Mouse (Mus musculus): ENCODE measurements around the gene Cacna2d3. TPM values are rescaled to one million over a fixed set of nuclear protein-coding genes. Genes with fewer than 3 reads are reported as not detected.

Gene Cacna2d3
- total and polyA plus RNA-seq, 3 experiments = 0.61 to 0.78 (median 0.70) TPM

GRCm38 (mm10) chr14:28918871-28919270, 802.8 kb downstream of the Cacna2d3 start:
- no peak overlapping the region for H3K27ac ChIP-seq
- 74% methylated on average over 5 of the region's 5 CpGs for WGBS
- no peaks in the 10 kb centered on the region for H3K79me2 ChIP-seq (replicated peaks; ENCODE audit: control insufficient read depth, insufficient read depth, low read length)
- H3K27me3 ChIP-seq (ENCODE audit: control insufficient read depth, insufficient read depth, low read length) = no peaks in the 10 kb centered on the region
- H3K4me3 ChIP-seq = no peak overlapping the region
- TF ChIP-seq CTCF (IDR thresholded peaks at IDR 0.05) = no peak
- TF ChIP-seq EP300 (IDR thresholded peaks at IDR 0.05; ENCODE audit: insufficient read depth, low read depth, low read length) = no peak
- no peak for TF ChIP-seq POLR2A (IDR thresholded peaks at IDR 0.05; ENCODE audit: insufficient read depth, low read depth, low read length)
- no peaks in the 10 kb centered on the region for H3K4me1 ChIP-seq (ENCODE audit: control insufficient read depth, insufficient read depth, low read length)
- intact Hi-C loops (cut with DNase I) = no loop called here
- no peak for DNase-seq
- no peaks in the 10 kb centered on the region for H3K36me3 ChIP-seq (ENCODE audit: control insufficient read depth, insufficient read depth, low read length)
- H3K9ac ChIP-seq (ENCODE audit: low read depth, low read length) = no peak overlapping the region

GRCm38 (mm10) chr14:28915004-28915403, 806.7 kb downstream of the Cacna2d3 start:
- intact Hi-C loops (cut with DNase I) = no loop called here
- no peaks in the 10 kb centered on the region for H3K79me2 ChIP-seq (replicated peaks; ENCODE audit: control insufficient read depth, insufficient read depth, low read length)
- TF ChIP-seq EP300 (IDR thresholded peaks at IDR 0.05; ENCODE audit: insufficient read depth, low read depth, low read length) (no peak), CTCF (IDR thresholded peaks at IDR 0.05) (no peak), POLR2A (IDR thresholded peaks at IDR 0.05; ENCODE audit: insufficient read depth, low read depth, low read length) (no peak)
- no peaks in the 10 kb centered on the region for H3K4me1 ChIP-seq (ENCODE audit: control insufficient read depth, insufficient read depth, low read length)
- no peaks in the 10 kb centered on the region for H3K36me3 ChIP-seq (ENCODE audit: control insufficient read depth, insufficient read depth, low read length)
- no peak for DNase-seq
- H3K27me3 ChIP-seq (ENCODE audit: control insufficient read depth, insufficient read depth, low read length) = no peaks in the 10 kb centered on the region
- H3K4me3 ChIP-seq = no peak overlapping the region
- H3K27ac ChIP-seq = no peak overlapping the region
- H3K9ac ChIP-seq (ENCODE audit: low read depth, low read length) = no peak overlapping the region
- WGBS = 65% methylated on average over 1 of the region's 1 CpGs

GRCm38 (mm10) chr14:28907659-28908058, 814.0 kb downstream of the Cacna2d3 start:
- no peaks in the 10 kb centered on the region for H3K4me1 ChIP-seq (ENCODE audit: control insufficient read depth, insufficient read depth, low read length)
- H3K27me3 ChIP-seq (ENCODE audit: control insufficient read depth, insufficient read depth, low read length) = no peaks in the 10 kb centered on the region
- H3K36me3 ChIP-seq (ENCODE audit: control insufficient read depth, insufficient read depth, low read length) = no peaks in the 10 kb centered on the region
- H3K27ac ChIP-seq = no peak overlapping the region
- H3K9ac ChIP-seq (ENCODE audit: low read depth, low read length) = no peak overlapping the region
- TF ChIP-seq POLR2A (IDR thresholded peaks at IDR 0.05; ENCODE audit: insufficient read depth, low read depth, low read length) (no peak), CTCF (IDR thresholded peaks at IDR 0.05) (no peak)
- intact Hi-C loops (cut with DNase I) = no loop called here
- no peak for DNase-seq
- 83% methylated on average over 6 of the region's 6 CpGs for WGBS
- H3K79me2 ChIP-seq (replicated peaks; ENCODE audit: control insufficient read depth, insufficient read depth, low read length) = no peaks in the 10 kb centered on the region
- H3K4me3 ChIP-seq = no peak overlapping the region

- no peak overlapping the region for H3K4me3 ChIP-seq
- no peaks in the 10 kb centered on the region for H3K36me3 ChIP-seq (ENCODE audit: control insufficient read depth, insufficient read depth, low read length)
- TF ChIP-seq EP300 (IDR thresholded peaks at IDR 0.05; ENCODE audit: insufficient read depth, low read depth, low read length) (no peak), POLR2A (IDR thresholded peaks at IDR 0.05; ENCODE audit: insufficient read depth, low read depth, low read length) (no peak), CTCF (IDR thresholded peaks at IDR 0.05) (no peak)
- no peaks in the 10 kb centered on the region for H3K79me2 ChIP-seq (replicated peaks; ENCODE audit: control insufficient read depth, insufficient read depth, low read length)
- intact Hi-C loops (cut with DNase I) = no loop called here
- DNase-seq = no peak
- H3K9ac ChIP-seq (ENCODE audit: low read depth, low read length) = no peak overlapping the region
- no peak overlapping the region for H3K27ac ChIP-seq
- 56% methylated on average over 3 of the region's 3 CpGs for WGBS
- no peaks in the 10 kb centered on the region for H3K4me1 ChIP-seq (ENCODE audit: control insufficient read depth, insufficient read depth, low read length)
- H3K27me3 ChIP-seq (ENCODE audit: control insufficient read depth, insufficient read depth, low read length) = no peaks in the 10 kb centered on the region
Observed at GRCm38 (mm10) chr14:28892530-28892929, 829.1 kb downstream of the Cacna2d3 start.

GRCm38 (mm10) chr14:28887373-28887772, 834.3 kb downstream of the Cacna2d3 start:
- H3K9ac ChIP-seq (ENCODE audit: low read depth, low read length) = no peak overlapping the region
- 91% methylated on average over 1 of the region's 1 CpGs for WGBS
- H3K36me3 ChIP-seq (ENCODE audit: control insufficient read depth, insufficient read depth, low read length) = no peaks in the 10 kb centered on the region
- no peaks in the 10 kb centered on the region for H3K79me2 ChIP-seq (replicated peaks; ENCODE audit: control insufficient read depth, insufficient read depth, low read length)
- H3K27me3 ChIP-seq (ENCODE audit: control insufficient read depth, insufficient read depth, low read length) = no peaks in the 10 kb centered on the region
- no peak overlapping the region for H3K4me3 ChIP-seq
- no peak for TF ChIP-seq EP300 (IDR thresholded peaks at IDR 0.05; ENCODE audit: insufficient read depth, low read depth, low read length)
- no peak for TF ChIP-seq POLR2A (IDR thresholded peaks at IDR 0.05; ENCODE audit: insufficient read depth, low read depth, low read length)
- no peak for TF ChIP-seq CTCF (IDR thresholded peaks at IDR 0.05)
- no peaks in the 10 kb centered on the region for H3K4me1 ChIP-seq (ENCODE audit: control insufficient read depth, insufficient read depth, low read length)
- DNase-seq = no peak
- intact Hi-C loops (cut with DNase I) = no loop called here
- no peak overlapping the region for H3K27ac ChIP-seq

- WGBS = 89% methylated on average over 4 of the region's 4 CpGs
- no peak for DNase-seq
- intact Hi-C loops (cut with DNase I) = no loop called here
Observed at GRCm38 (mm10) chr14:28886661-28887060, 835.0 kb downstream of the Cacna2d3 start.

More at GRCm38 (mm10) chr14:28886661-28887060, 835.0 kb downstream of the Cacna2d3 start:
- no peaks in the 10 kb centered on the region for H3K27me3 ChIP-seq (ENCODE audit: control insufficient read depth, insufficient read depth, low read length)
- no peaks in the 10 kb centered on the region for H3K79me2 ChIP-seq (replicated peaks; ENCODE audit: control insufficient read depth, insufficient read depth, low read length)
- H3K9ac ChIP-seq (ENCODE audit: low read depth, low read length) = no peak overlapping the region
- no peak overlapping the region for H3K27ac ChIP-seq
- H3K4me1 ChIP-seq (ENCODE audit: control insufficient read depth, insufficient read depth, low read length) = no peaks in the 10 kb centered on the region
- H3K4me3 ChIP-seq = no peak overlapping the region
- TF ChIP-seq CTCF (IDR thresholded peaks at IDR 0.05) (no peak), EP300 (IDR thresholded peaks at IDR 0.05; ENCODE audit: insufficient read depth, low read depth, low read length) (no peak), POLR2A (IDR thresholded peaks at IDR 0.05; ENCODE audit: insufficient read depth, low read depth, low read length) (no peak)
- H3K36me3 ChIP-seq (ENCODE audit: control insufficient read depth, insufficient read depth, low read length) = no peaks in the 10 kb centered on the region
